Mouse (Mus musculus): ENCODE results near the gene Dnaja4. TPM values are rescaled to one million over a fixed set of nuclear protein-coding genes. Genes with fewer than 3 reads are reported as not detected.

Gene Dnaja4
- polyA plus RNA-seq, 1 experiment: 18.2 TPM

DNA sequence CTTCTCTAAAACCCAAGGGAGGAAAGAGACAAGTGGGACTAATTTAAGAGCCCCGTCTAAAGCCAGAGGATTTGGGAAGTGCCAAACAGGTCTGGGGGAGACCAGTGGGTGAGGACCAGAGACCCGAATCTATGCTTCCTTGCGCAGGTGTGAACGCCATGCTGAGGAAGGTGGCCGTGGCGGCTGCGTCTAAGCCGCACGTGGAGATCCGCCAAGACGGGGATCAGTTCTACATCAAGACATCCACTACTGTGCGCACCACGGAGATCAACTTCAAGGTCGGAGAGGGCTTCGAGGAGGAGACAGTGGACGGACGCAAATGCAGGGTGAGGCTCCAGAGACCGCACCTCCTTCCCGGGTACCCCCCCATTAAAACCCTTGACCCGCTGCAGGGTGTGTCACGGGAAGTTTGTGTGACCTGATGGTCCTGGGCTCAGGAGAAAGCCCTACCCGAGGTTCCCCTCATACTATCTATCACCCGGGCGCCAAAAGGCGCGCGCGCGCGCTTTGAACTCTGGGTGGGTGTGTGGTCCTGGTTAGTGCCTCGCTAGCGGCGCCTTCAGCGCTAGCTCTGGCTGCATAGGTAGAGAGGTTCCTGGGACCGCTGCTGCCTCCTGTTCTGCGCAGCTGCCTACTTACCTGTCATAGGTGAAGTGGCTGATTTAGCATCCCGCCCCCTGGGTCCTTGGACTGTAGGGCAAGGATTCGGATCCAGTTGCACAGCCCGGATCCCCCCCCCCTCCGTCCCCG lies 66.8 kb downstream of the Dnaja4 start:
- Histone ChIP-seq H3K4me3 (replicated peaks; ENCODE audit: extremely low read depth, low read depth, low read length) (no peak overlapping the region), H3K4me1 (ENCODE audit: control insufficient read depth, insufficient read depth, low read length) (no peaks in the 10 kb centered on the region)
- no peak for TF ChIP-seq CTCF (IDR thresholded peaks at IDR 0.05; ENCODE audit: insufficient read depth, low read length)
- TF ChIP-seq POLR2A (IDR thresholded peaks at IDR 0.05; ENCODE audit: borderline replicate concordance, extremely low read depth, low read depth, low read length): no peak
- DNase-seq: no peak
- WGBS: 1% methylated on average over 41 of the region's 41 CpGs

Other genes with a start within 250 kb of the Dnaja4 start
- 3.8 and 6.6 TPM in 2 replicates for gene Dmxl2, start 197.2 kb upstream of the Dnaja4 start, polyA plus RNA-seq (2012; rRNA removed)
- 0.14 and 0.15 TPM in 2 replicates for gene Sh2d7, start 159.9 kb upstream of the Dnaja4 start, polyA plus RNA-seq (2012; rRNA removed)
- gene Cib2, start 138.7 kb upstream of the Dnaja4 start, polyA plus RNA-seq (2012; rRNA removed): 7.5 and 9.7 TPM in 2 replicates
- 20.1 and 37.0 TPM in 2 replicates for gene Idh3a, start 112.5 kb upstream of the Dnaja4 start, polyA plus RNA-seq (2012; rRNA removed)
- gene Acsbg1, start 37.0 kb upstream of the Dnaja4 start, polyA plus RNA-seq (2012; rRNA removed): 0.91 and 31.6 TPM in 2 replicates
- 21.8 and 32.1 TPM in 2 replicates for gene Wdr61, start 35.6 kb downstream of the Dnaja4 start, polyA plus RNA-seq (2012; rRNA removed)
- gene Crabp1, start 65.9 kb downstream of the Dnaja4 start, polyA plus RNA-seq (2012; rRNA removed): 3.8 and 6.5 TPM in 2 replicates
- gene Ireb2, start 164.9 kb downstream of the Dnaja4 start, polyA plus RNA-seq (2012; rRNA removed): 3.6 and 8.2 TPM in 2 replicates
- 1.5 and 2.1 TPM in 2 replicates for gene Hykk, start 218.4 kb downstream of the Dnaja4 start, polyA plus RNA-seq (2012; rRNA removed)